Comparison of ENCODE assay signal across 8 mouse cellular contexts in the genomic region with DNA sequence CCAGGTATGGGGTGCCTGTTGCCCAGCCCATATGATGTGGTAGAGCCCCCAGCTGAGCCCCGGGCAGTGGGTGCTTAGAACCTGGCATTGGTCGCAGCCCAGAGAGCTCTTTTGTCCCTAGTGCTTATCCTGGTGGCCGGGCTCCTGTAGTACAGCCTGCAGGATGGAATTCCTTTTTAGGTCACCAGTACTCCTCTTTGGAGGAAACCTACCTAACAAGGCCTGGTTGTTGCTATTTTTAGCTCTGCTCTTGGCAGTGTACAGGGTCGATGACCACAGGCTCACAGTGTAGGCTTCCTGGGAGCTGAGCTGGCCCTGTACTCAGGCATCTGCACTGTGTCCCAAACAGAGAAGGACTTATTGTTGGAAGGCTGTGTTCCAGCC.
DNase-seq lines count a peak whose midpoint lies in the region; ATAC-seq and TF ChIP-seq lines count a peak whose summit lies in the region.

No protein-coding gene starts in this region.

- no peaks in the 10 kb centered on the region for H3K9me3 ChIP-seq in lung, postnatal 0 days (ENCODE audit: low read length)
- no peaks in the 10 kb centered on the region for H3K9me3 ChIP-seq in midbrain, embryonic 16.5 days (replicated peaks; ENCODE audit: control insufficient read depth, low read length, poor library complexity, severe bottlenecking)

- no peak overlapping the region for H3K4me3 ChIP-seq in kidney, adult 2 months (ENCODE audit: insufficient read depth, low read depth, low read length)
- no peak overlapping the region for H3K4me3 ChIP-seq in lung, postnatal 0 days (ENCODE audit: low read depth, low read length)
- H3K4me3 ChIP-seq in midbrain, embryonic 16.5 days (ENCODE audit: low read depth, low read length) = no peak overlapping the region

- no peak for TF ChIP-seq CTCF in Patski (IDR thresholded peaks at IDR 0.05)
- no peak for TF ChIP-seq CTCF in kidney, adult 2 months (conservative IDR thresholded peaks at IDR 0.05; ENCODE audit: insufficient read depth, insufficient read length, low read depth, low read length)
- TF ChIP-seq CTCF in lung, postnatal 0 days (IDR thresholded peaks at IDR 0.05) = peak; percentile 35

- TF ChIP-seq POLR2A in kidney, adult 2 months (IDR thresholded peaks at IDR 0.05; ENCODE audit: low read depth, low read length) = no peak

- peak overlapping the region; percentile 56 for H3K27ac ChIP-seq in kidney, adult 2 months (ENCODE audit: insufficient read depth, low read depth, low read length)
- H3K27ac ChIP-seq in lung, postnatal 0 days (ENCODE audit: low read length) = peak overlapping the region; percentile 6
- H3K27ac ChIP-seq in midbrain, embryonic 16.5 days (ENCODE audit: low read length) = no peak overlapping the region

- H3K27me3 ChIP-seq in Patski = no peaks in the 10 kb centered on the region
- H3K27me3 ChIP-seq in kidney, adult 2 months (replicated peaks; ENCODE audit: control insufficient read depth, insufficient read depth, low read length) = no peaks in the 10 kb centered on the region
- H3K27me3 ChIP-seq in lung, postnatal 0 days (replicated peaks; ENCODE audit: insufficient read depth, low read length) = no peaks in the 10 kb centered on the region
- H3K27me3 ChIP-seq in midbrain, embryonic 16.5 days (ENCODE audit: control insufficient read depth, insufficient read depth, low read depth, low read length) = no peaks in the 10 kb centered on the region

- peaks cover 43% of the 10 kb centered on the region for H3K4me1 ChIP-seq in kidney, adult 2 months (ENCODE audit: control insufficient read depth, insufficient read depth, low read length)
- peaks cover 30% of the 10 kb centered on the region for H3K4me1 ChIP-seq in lung, postnatal 0 days (ENCODE audit: insufficient read depth, low read depth, low read length)
- H3K4me1 ChIP-seq in midbrain, embryonic 16.5 days (ENCODE audit: control insufficient read depth, insufficient read depth, low read length) = peaks cover 2% of the 10 kb centered on the region; the same call in 1 of the 2 replicates

- no peak overlapping the region for H3K9ac ChIP-seq in lung, postnatal 0 days (replicated peaks; ENCODE audit: low read depth)
- no peak overlapping the region for H3K9ac ChIP-seq in midbrain, embryonic 16.5 days (ENCODE audit: low read depth, low read length)

- POLR2A ChIA-PET in Patski (lab: Charles Lee) = interaction anchor here (1.1 kb wide), 1 partner anchor 78 kb away, joined by 4 read pairs; no protein-coding TSS in a partner anchor

- CTCF ChIA-PET in Patski (lab: Charles Lee) = interaction anchor here (1.0 to 5.4 kb wide), 7 partner anchors 22 to 203 kb away, joined by 3 to 38 read pairs (median 3); no protein-coding TSS in a partner anchor

- peak; percentile 84 for ATAC-seq in Patski
- peak; percentile 54 for ATAC-seq in lung, postnatal 0 days
- ATAC-seq in midbrain, embryonic 16.5 days = no peak
- no peak for ATAC-seq in erythroblast, adult 5-6 weeks (replicated peaks; ENCODE audit: low FRiP score, poor library complexity, severe bottlenecking)

- in situ Hi-C loops in Patski (cut with MboI; ENCODE audit: low pct_unique_long_range_greater_than_20kb) = no loop called here

- DNase-seq in 3134 (ENCODE audit: extremely low read depth, insufficient read length, low spot score) (peak; percentile 76), Patski (ENCODE audit: low read depth, low spot score) (peak; percentile 50)
- DNase-seq in gastrocnemius, adult 8-10 months (ENCODE audit: low spot score in 2 of 2) = peak; percentile 43 to 54
- DNase-seq in kidney, adult 2 months = peak; percentile 71
- peak; percentile 71 for DNase-seq in lung, postnatal 0 days (ENCODE audit: low spot score)
- no peak for DNase-seq in right cerebral cortex, postnatal 25 days

- no peaks in the 10 kb centered on the region for H3K36me3 ChIP-seq in kidney, adult 2 months (ENCODE audit: control insufficient read depth, insufficient read depth, low read length)
- H3K36me3 ChIP-seq in lung, postnatal 0 days (ENCODE audit: insufficient read depth, low read length) = no peaks in the 10 kb centered on the region
- no peaks in the 10 kb centered on the region for H3K36me3 ChIP-seq in midbrain, embryonic 16.5 days (ENCODE audit: control insufficient read depth, insufficient read depth, low read length)

- TF ChIP-seq EP300 in lung, postnatal 0 days (IDR thresholded peaks at IDR 0.05) = no peak

- WGBS in kidney, adult 2 months = 31% methylated on average over 4 of the region's 4 CpGs
- WGBS in lung, postnatal 0 days = 25% methylated on average over 4 of the region's 4 CpGs
- 75% methylated on average over 4 of the region's 4 CpGs for WGBS in midbrain, embryonic 16.5 days

- no peak overlapping the region for H3K4me2 ChIP-seq in lung, postnatal 0 days (replicated peaks; ENCODE audit: low read depth, low read length)
- H3K4me2 ChIP-seq in midbrain, embryonic 16.5 days (ENCODE audit: low read length) = no peak overlapping the region

Comparison
In these comparisons a context has a peak if more than half of its experiments do, and no peak if none do; other contexts are left out.
1. ATAC-seq: peak in Patski (single experiment) and lung, postnatal 0 days (single experiment); none in midbrain, embryonic 16.5 days (single experiment) and erythroblast, adult 5-6 weeks (single experiment).